Mouse (Mus musculus): ENCODE measurements around the gene Dbnl. TPM values are rescaled to one million over a fixed set of nuclear protein-coding genes. Genes with fewer than 3 reads are reported as not detected.

Dbnl gene
- 181 TPM for polyA plus RNA-seq (2017; shearing (Covaris generic))

DNA sequence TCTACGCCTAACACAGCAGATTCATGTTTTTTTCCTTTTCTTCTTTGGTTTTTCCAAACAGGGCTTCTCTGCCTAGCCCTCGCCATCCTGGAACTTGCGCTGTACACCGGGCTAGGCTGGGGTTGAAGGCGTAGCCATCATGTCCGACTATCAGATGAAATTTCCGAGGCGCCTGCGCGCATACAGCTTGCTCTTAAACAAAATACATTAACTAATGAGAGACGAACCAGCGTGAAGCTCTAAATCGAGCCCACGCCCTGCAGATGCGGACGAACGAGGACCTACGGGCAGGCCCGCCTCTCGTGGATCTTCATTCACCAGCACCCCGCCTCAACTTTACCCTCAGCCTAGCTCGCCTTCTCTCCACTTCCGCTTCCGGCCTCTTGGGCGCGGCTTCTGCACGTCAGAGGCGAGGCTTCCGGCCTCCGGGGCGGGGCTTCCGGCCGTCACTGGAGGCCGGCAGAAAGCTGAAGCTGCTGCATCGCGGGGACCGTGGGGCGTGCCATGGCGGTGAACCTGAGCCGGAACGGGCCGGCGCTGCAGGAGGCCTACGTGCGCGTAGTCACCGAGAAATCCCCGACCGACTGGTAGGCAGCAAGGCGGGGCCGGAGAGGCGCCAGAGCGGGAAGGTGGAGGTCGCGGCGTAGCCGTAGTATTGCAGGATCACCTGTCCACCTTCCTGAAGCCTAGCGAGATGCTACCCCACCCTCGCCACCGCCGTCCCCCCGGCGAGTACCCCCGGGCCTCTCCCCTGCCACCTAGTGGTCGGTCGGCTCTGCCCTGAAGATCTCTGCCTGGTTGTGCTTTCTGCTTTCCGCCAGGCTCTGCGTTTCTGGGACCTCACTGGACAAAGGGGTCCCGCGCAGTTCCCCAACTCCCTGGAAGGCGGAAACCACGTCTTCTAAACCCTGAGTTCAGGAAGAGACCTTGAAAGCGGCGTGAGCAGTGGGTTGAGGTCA, at the start of gene Dbnl:
Gene Dbnl (plus strand): TSS at position 433 of the 959 bp plus-strand sequence.

DNA sequence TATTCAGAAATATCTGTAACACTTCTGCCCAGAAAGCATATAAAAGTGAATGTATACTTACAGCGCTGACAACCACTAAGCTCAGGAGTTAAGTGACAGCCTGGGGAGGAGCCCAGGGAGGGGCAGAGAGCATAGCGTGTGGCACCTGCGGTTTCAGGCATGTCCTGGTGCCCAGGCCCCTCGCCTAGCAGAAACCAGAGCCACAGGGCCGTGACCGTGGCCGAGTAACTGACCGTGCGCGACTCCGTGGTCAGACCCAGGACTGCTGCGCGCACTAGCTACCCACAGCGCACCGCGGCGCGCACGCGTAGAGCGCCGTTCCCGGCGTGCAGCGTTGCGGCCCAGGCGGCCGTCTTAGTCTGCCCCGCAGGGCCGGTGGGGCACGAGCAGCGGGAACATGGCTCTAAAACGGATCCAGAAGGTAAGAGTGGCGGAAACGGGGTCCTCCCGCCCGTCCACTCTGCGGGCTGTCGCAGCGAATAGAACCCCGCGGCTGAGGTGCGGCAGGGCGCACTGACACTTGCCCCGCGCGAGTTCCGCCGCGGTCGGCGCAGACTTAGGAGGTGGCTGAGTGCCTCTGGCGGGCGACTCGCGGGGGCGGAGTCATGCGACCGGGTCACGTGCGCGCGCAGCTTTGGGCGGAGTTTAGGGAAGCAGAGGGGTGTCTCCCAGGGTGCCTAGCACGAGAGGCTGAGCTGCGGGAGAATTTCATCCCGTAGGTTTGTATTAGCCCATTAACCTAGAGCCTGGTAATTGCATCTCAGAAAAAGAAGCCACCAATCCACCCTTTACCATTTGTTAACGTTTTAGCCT, 26.3 kb upstream of the Dbnl start, which contains the start of gene Urgcp:
Gene Urgcp (minus strand): TSS at position 557 of the 813 bp plus-strand sequence.

GRCm38 (mm10) chr11:5803551-5803981, 15.3 kb downstream of the Dbnl start, which contains the start of gene Pgam2:
Gene Pgam2 (minus strand): TSS chr11:5803733.

GRCm38 (mm10) chr11:5837251-5838246, 49.3 kb downstream of the Dbnl start, which contains the start of gene Polm:
Gene Polm (minus strand): TSS chr11:5838016.

Other genes starting within 250 kb of the Dbnl start
- gene Ccdc117, start 246.3 kb upstream of the Dbnl start, polyA plus RNA-seq (2017; shearing (Covaris generic)), result 105 TPM
- 0.16 TPM for gene Ankrd36, start 218.8 kb upstream of the Dbnl start, polyA plus RNA-seq (2017; shearing (Covaris generic))
- 119 TPM for gene Mrps24, start 72.8 kb upstream of the Dbnl start, polyA plus RNA-seq (2017; shearing (Covaris generic))
- gene Urgcp, start 26.1 kb upstream of the Dbnl start, polyA plus RNA-seq (2017; shearing (Covaris generic)), result 24.0 TPM
- gene Pgam2, start 15.2 kb downstream of the Dbnl start, polyA plus RNA-seq (2017; shearing (Covaris generic)), result 1.9 TPM
- gene Polm, start 49.5 kb downstream of the Dbnl start, polyA plus RNA-seq (2017; shearing (Covaris generic)), result 11.8 TPM
- 0.54 TPM for gene Aebp1, start 73.5 kb downstream of the Dbnl start, polyA plus RNA-seq (2017; shearing (Covaris generic))
- gene Pold2, start 89.8 kb downstream of the Dbnl start, polyA plus RNA-seq (2017; shearing (Covaris generic)), result 51.8 TPM
- gene Myl7, start 110.3 kb downstream of the Dbnl start, polyA plus RNA-seq (2017; shearing (Covaris generic)), result not detected
- gene Gck, start 161.6 kb downstream of the Dbnl start, polyA plus RNA-seq (2017; shearing (Covaris generic)), result 0.63 TPM
- gene Ykt6, start 167.2 kb downstream of the Dbnl start, polyA plus RNA-seq (2017; shearing (Covaris generic)), result 26.4 TPM